Mouse (Mus musculus) left cerebral cortex, postnatal 4 days (tissue): ENCODE data around the gene Nms. TPM values are rescaled to one million over a fixed set of nuclear protein-coding genes. Genes with fewer than 3 reads are reported as not detected.

Source experiments
- DNase-seq: peaks from one replicate; pipeline ENCODE4 v3.0.0-alpha.2; 2022
- intact Hi-C: fragments of 180-260 bp; cut with DNase I; formaldehyde crosslinking; loops from one replicate; pipeline ENCODE4 v1.15.1; 2025
- total RNA-seq, 2 experiments: library from RNA; stranded (reverse); gene quantifications; 2 replicates each; pipeline ENCODE4 v1.2.3; 2021

Nms gene
- total RNA-seq, 2 experiments from 2014 or later = not detected

GRCm38 (mm10) chr1:38988357-38988756 lies 49.4 kb downstream of the Nms start:
- DNase-seq = no peak
- intact Hi-C loops = loop anchor here (10.0 kb wide), 1 partner anchor 94 kb away; the partner anchor contains the start of gene Chst10

GRCm38 (mm10) chr1:38992365-38992764 lies 53.4 kb downstream of the Nms start:
- intact Hi-C loops = no loop called here
- DNase-seq = peak; percentile 56

Other genes with a start within 250 kb of the Nms start
- 100 to 1,000 TPM; 140 to 147 TPM for gene Lonrf2, start 102.4 kb upstream of the Nms start, total RNA-seq
- 10 to 100 TPM; 67.4 to 68.4 TPM for gene Chst10, start 41.0 kb upstream of the Nms start, total RNA-seq
- 10 to 100 TPM; 64.4 to 68.7 TPM for gene Pdcl3, start 46.5 kb downstream of the Nms start, total RNA-seq